Mouse (Mus musculus) neural tube, embryonic 11.5 days (tissue): ENCODE results near the gene Rbm12. TPM values are rescaled to one million over a fixed set of nuclear protein-coding genes. Genes with fewer than 3 reads are reported as not detected.
A peak's percentile ranks its signal among the peaks of the same experiment; 100 is the strongest.

Experiments used
- ATAC-seq: fragments of 200-750 bp; cut with Nextera tagmentation; 2 replicates; pipeline ENCODE4 v1.8.0; 2017; ENCODE audit warnings: moderate number of reproducible peaks, mild to moderate bottlenecking, moderate TSS enrichment, moderate library complexity; ENCODE audit not compliant: insufficient read depth, low FRiP score, low TSS enrichment
- DNase-seq: peaks from one replicate; pipeline ENCODE4 v3.0.0-alpha.2; 2015; ENCODE audit warnings: low spot score
- H3K27ac ChIP-seq: fragments of 300-500 bp; sonication (generic); 2 replicates; pipeline ENCODE4 v1.5.1; 2014; ENCODE audit warnings: low read depth, mild to moderate bottlenecking, low read length
- H3K27me3 ChIP-seq: fragments of 300-500 bp; sonication (generic); 2 replicates; pipeline ENCODE4 v1.6.1; 2014; ENCODE audit warnings: mild to moderate bottlenecking, low read length, mixed read lengths; ENCODE audit not compliant: control insufficient read depth, insufficient read depth
- H3K36me3 ChIP-seq: fragments of 300-500 bp; sonication (generic); 2 replicates; pipeline ENCODE4 v1.6.1; 2014; ENCODE audit warnings: mild to moderate bottlenecking, low read length, moderate library complexity, mixed read lengths; ENCODE audit not compliant: control insufficient read depth, insufficient read depth
- H3K4me1 ChIP-seq: fragments of 300-500 bp; sonication (generic); 2 replicates; pipeline ENCODE4 v1.6.1; 2014; ENCODE audit warnings: low read length, mixed read lengths; ENCODE audit not compliant: control insufficient read depth, insufficient read depth
- H3K4me2 ChIP-seq: fragments of 300-500 bp; sonication (generic); 2 replicates; pipeline ENCODE4 v1.6.1; 2014; ENCODE audit warnings: low read depth, mild to moderate bottlenecking, moderate library complexity
- H3K4me3 ChIP-seq: fragments of 300-500 bp; sonication (generic); 2 replicates; pipeline ENCODE4 v1.5.1; 2014; ENCODE audit warnings: low read depth, low read length
- H3K9ac ChIP-seq: fragments of 300-500 bp; sonication (generic); 2 replicates; pipeline ENCODE4 v1.6.1; 2014; ENCODE audit warnings: mild to moderate bottlenecking, low read length
- H3K9me3 ChIP-seq: fragments of 300-500 bp; sonication (generic); 2 replicates; pipeline ENCODE4 v1.6.1; 2016; ENCODE audit warnings: low read length; ENCODE audit not compliant: control insufficient read depth
- WGBS: fragments of 180-500 bp; shearing (Covaris S2); extraction: QIAGEN DNeasy Blood & Tissue Kit; methylation state at CpG from one replicate; pipeline ENCODE4 v1.1.7; 2014; 5-methylcytosine and 5-hydroxymethylcytosine counted together
- polyA plus RNA-seq: library from polyadenylated mRNA; unstranded; fragments of >200 nt; fragmentation: Nextera tagmentation; extraction: Ambion mirVana; gene quantifications from 2 replicates; pipeline ENCODE4 v1.2.1, GENCODE M21; 2014

The Rbm12 gene
- polyA plus RNA-seq, result 48.1 and 50.9 TPM in 2 replicates

DNA sequence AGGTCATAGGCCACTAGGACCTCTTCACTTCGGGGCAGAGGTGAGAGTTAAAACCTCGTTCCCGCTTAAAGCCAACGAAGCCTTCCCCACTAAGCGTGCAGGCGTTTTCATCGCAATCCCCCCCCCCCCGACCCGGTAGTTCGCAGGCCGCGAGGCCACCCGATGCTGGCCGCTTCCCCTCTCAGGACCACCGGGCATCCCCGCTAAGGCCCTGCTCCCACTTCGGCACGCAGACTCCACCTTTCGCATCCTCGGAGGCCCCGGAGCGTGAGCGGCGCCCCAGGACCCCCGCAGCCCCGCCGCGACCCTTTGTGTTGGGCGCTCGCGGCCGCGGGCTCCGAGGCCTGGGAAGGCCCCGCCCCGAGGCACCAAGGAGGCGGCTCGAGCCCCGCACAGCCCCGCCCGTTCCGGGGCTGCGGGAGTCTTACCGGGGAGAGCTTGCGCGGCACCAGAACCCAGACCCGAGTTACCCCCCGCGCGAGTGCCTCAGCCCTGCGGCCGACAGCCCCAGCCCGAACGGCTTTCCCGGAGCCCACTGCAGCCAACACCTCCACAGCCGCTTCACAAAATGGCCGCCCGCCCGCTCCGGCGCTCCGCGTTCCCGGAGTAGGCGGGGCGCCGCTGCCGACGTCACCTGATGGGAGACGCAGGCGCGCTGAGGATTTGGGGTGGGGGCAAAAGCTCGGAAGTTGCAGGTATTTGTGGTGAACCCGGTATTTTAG, at the start of gene Rbm12, which contains the start of gene Cpne1:
Rbm12 (minus strand) TSS at position 621 of the 722 bp plus-strand sequence.
Cpne1 (minus strand) TSS at position 608 of the 722 bp plus-strand sequence.
- Histone ChIP-seq H3K27ac (peak within 1 kb of the TSS; percentile 92), H3K4me3 (peak within 1 kb of the TSS; percentile 81), H3K9ac (peak within 1 kb of the TSS; percentile 99), H3K36me3 (no peaks in the 10 kb centered on the region), H3K27me3 (no peaks in the 10 kb centered on the region), H3K4me1 (peaks cover 8% of the 10 kb centered on the region), H3K9me3 (no peaks in the 10 kb centered on the region), H3K4me2 (peak within 1 kb of the TSS; percentile 86)
- DNase-seq (peak; percentile 96), ATAC-seq (peak; percentile 86)
- under 1% methylated on average over 73 of the region's 74 CpGs for WGBS

GRCm38 (mm10) chr2:156151538-156151937, 39.8 kb upstream of the Rbm12 start:
- Histone ChIP-seq H3K4me2 (no peak overlapping the region), H3K27ac (no peak overlapping the region), H3K27me3 (no peaks in the 10 kb centered on the region), H3K4me3 (no peak overlapping the region), H3K4me1 (no peaks in the 10 kb centered on the region), H3K36me3 (peaks cover 14% of the 10 kb centered on the region), H3K9ac (no peak overlapping the region), H3K9me3 (no peaks in the 10 kb centered on the region)
- DNase-seq, result no peak
- no peak for ATAC-seq

- Histone ChIP-seq H3K4me3 (no peak overlapping the region), H3K36me3 (peaks cover 14% of the 10 kb centered on the region), H3K27ac (no peak overlapping the region), H3K4me1 (0 out of 2 replicates have a peak, but pooled peaks cover 4% of the 10 kb centered on the region), H3K27me3 (no peaks in the 10 kb centered on the region), H3K4me2 (no peak overlapping the region), H3K9me3 (no peaks in the 10 kb centered on the region), H3K9ac (no peak overlapping the region)
- ATAC-seq (no peak), DNase-seq (no peak)
- WGBS, result 93% methylated on average over 3 of the region's 3 CpGs
Measured at GRCm38 (mm10) chr2:156147316-156147915, 35.6 kb upstream of the Rbm12 start.

DNA sequence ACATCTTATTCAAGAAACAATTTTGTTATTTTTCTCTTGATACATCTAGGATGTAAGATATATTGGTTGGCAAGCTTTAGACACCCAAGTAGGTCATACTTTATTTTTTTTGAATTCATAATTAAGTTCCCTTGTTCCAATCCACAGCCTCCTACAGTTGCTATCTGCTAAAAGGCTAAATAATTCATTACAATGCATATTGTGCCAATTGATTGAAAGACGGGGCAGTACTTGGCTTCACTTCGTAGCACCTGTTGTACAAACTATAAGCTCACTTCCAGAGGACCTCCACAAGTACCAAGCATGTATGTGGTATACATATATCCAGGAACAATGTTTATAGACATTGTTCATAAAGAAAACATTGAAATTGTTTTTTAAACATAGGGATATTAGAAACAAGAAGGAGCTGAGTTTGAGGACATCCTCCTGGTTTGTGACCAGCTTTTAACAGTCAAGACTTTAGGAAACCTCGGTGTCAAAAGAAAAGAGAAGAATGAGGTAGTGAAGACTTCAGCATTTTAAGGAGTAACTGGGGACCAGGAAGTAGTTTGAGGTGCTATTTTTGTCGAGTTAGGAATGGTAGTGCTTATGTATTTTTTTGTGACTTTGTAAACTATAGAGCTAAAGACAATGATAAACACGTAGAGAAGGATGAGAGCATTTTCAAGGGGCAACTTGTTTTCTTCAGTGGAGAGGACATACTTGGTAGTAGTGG, 34.7 kb upstream of the Rbm12 start:
- 75% methylated on average over 5 of the region's 5 CpGs for WGBS
- Histone ChIP-seq H3K4me3 (no peak overlapping the region), H3K36me3 (peaks cover 14% of the 10 kb centered on the region), H3K9me3 (no peaks in the 10 kb centered on the region), H3K27me3 (no peaks in the 10 kb centered on the region), H3K4me1 (0 out of 2 replicates have a peak, but pooled peaks cover 4% of the 10 kb centered on the region), H3K27ac (no peak overlapping the region), H3K4me2 (no peak overlapping the region), H3K9ac (no peak overlapping the region)
- ATAC-seq, result no peak
- DNase-seq, result no peak

GRCm38 (mm10) chr2:156145486-156146130, 33.8 kb upstream of the Rbm12 start:
- Histone ChIP-seq H3K36me3 (peaks cover 14% of the 10 kb centered on the region), H3K27me3 (no peaks in the 10 kb centered on the region), H3K9ac (no peak overlapping the region), H3K4me2 (no peak overlapping the region), H3K4me1 (0 out of 2 replicates have a peak, but pooled peaks cover 4% of the 10 kb centered on the region), H3K4me3 (no peak overlapping the region), H3K27ac (no peak overlapping the region), H3K9me3 (no peaks in the 10 kb centered on the region)
- no peak for DNase-seq
- ATAC-seq, result no peak
- WGBS, result 69% methylated on average over 11 of the region's 11 CpGs

- peak within 1 kb of the TSS; percentile 67 for H3K4me2 ChIP-seq
- ATAC-seq (peak; percentile 98), DNase-seq (peak; percentile 97)
- H3K9ac ChIP-seq, result peak within 1 kb of the TSS; percentile 89
- peak within 1 kb of the TSS; percentile 73 for H3K4me3 ChIP-seq
- under 1% methylated on average over 70 of the region's 70 CpGs for WGBS
- no peaks in the 10 kb centered on the region for H3K27me3 ChIP-seq
- H3K9me3 ChIP-seq, result no peaks in the 10 kb centered on the region
- peaks cover 9% of the 10 kb centered on the region for H3K36me3 ChIP-seq
- peak within 1 kb of the TSS; percentile 92 for H3K27ac ChIP-seq
- H3K4me1 ChIP-seq, result 0 out of 2 replicates have a peak, but pooled peaks cover 4% of the 10 kb centered on the region
Measured at GRCm38 (mm10) chr2:156143953-156144724, 32.4 kb upstream of the Rbm12 start, which contains the start of the genes Romo1 and Nfs1. Gene Romo1, plus strand, starts transcription at chr2:156144039. Gene Nfs1, minus strand, starts transcription at chr2:156144186.

GRCm38 (mm10) chr2:156143367-156143766, 31.6 kb upstream of the Rbm12 start:
- 2% methylated on average over 16 of the region's 16 CpGs for WGBS
- H3K9ac ChIP-seq, result peak overlapping the region; percentile 89

More at GRCm38 (mm10) chr2:156143367-156143766, 31.6 kb upstream of the Rbm12 start:
- Histone ChIP-seq H3K36me3 (peaks cover 7% of the 10 kb centered on the region), H3K27me3 (no peaks in the 10 kb centered on the region), H3K9me3 (no peaks in the 10 kb centered on the region), H3K4me1 (0 out of 2 replicates have a peak, but pooled peaks cover 4% of the 10 kb centered on the region), H3K4me2 (peak overlapping the region; percentile 67), H3K27ac (peak overlapping the region; percentile 92), H3K4me3 (peak overlapping the region; percentile 73)
- DNase-seq, result no peak
- no peak for ATAC-seq
